Mouse (Mus musculus) layer of hippocampus, adult 11-12 months (tissue): Measurements from ENCODE around the gene Adprhl1.

Experiments used
- DNase-seq: peaks from one replicate; pipeline ENCODE4 v3.0.0; 2022; ENCODE audit warnings: low spot score

Adprhl1 gene

GRCm38 (mm10) chr8:13194818-13195217, 59.1 kb downstream of the Adprhl1 start:
- DNase-seq: no peak

DNA sequence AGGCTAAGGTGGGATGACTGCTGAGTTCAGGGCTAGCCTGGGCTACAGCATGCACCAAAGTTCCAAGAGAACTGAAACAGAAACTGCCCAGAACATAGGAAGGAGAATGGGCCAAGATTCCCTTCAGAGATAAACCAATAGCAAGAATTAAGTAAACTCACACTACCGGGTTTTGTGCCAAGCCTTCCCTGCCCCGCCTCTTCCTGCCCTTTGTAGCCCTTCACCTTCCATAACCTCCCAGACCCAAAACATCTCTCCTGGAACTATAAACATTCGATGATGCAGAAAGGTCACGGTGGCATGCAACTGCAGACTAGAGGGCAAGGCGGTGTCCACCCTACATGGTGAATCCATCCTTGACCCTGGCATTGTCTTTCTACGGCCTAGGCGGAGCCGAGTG, 63.7 kb downstream of the Adprhl1 start:
- DNase-seq: no peak

GRCm38 (mm10) chr8:13188857-13189256, 65.1 kb downstream of the Adprhl1 start:
- no peak for DNase-seq

DNA sequence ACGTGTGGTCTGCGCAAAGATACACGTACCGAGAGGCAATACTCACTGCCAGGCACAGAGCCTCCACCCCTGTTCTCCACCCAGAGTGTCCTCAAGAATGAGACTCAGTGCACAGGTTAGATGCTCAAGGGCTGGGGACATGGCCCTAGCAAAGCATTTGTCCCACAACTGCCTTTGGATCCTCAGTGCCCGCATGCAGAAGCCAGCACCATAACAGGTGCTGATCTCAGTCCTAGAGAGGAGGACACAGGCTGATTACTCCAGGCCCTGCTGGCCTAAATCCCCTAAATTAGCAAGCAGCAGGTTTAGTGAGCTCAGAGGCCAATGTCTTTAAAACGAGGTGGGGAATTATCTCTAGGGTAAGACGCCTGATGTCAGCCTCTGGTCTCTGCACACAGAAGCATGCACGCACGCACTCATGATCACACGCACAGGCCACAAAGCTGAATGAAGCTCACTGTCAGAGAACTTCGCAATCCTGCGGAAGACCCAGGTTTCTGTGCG, 65.9 kb downstream of the Adprhl1 start:
- DNase-seq: no peak

GRCm38 (mm10) chr8:13187638-13188037, 66.3 kb downstream of the Adprhl1 start:
- DNase-seq: no peak

DNA sequence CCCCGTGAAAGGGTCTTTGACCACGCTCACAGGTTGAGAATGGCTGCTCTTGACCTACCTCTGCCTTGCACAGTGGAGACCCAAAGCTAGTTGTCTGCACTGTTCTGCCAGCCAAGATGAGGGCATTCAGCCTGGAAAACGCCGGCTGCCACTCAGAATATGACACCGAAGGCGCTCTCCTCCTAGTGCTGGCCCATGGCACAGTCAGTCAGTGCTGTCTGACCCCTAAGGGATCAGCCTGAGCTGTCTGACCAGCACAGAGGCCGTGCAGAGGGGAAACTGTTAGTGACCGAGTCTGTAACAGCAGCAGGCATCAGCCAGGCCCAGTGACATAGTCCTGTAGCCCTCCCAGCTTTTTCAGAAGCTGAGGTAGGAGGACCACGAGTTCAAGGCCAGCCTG, 66.7 kb downstream of the Adprhl1 start:
- DNase-seq: no peak

- no peak for DNase-seq
These were observed 67.1 kb downstream of the Adprhl1 start for GRCm38 (mm10) chr8:13186819-13187218.

DNA sequence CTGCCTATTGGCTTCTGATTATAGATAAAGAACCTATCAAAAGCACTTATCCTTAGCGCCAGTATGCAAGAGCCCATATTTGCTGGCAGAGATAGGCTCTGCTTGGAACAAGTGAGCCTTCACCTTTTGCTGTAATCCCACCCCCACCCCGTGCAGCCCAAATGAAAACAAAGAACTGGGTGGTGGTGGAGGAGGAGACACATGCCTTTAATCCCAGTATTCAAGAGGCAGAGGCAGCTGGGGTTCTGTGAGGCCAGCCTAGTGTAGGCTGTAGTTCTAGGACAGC, 72.3 kb downstream of the Adprhl1 start:
- DNase-seq: no peak

DNA sequence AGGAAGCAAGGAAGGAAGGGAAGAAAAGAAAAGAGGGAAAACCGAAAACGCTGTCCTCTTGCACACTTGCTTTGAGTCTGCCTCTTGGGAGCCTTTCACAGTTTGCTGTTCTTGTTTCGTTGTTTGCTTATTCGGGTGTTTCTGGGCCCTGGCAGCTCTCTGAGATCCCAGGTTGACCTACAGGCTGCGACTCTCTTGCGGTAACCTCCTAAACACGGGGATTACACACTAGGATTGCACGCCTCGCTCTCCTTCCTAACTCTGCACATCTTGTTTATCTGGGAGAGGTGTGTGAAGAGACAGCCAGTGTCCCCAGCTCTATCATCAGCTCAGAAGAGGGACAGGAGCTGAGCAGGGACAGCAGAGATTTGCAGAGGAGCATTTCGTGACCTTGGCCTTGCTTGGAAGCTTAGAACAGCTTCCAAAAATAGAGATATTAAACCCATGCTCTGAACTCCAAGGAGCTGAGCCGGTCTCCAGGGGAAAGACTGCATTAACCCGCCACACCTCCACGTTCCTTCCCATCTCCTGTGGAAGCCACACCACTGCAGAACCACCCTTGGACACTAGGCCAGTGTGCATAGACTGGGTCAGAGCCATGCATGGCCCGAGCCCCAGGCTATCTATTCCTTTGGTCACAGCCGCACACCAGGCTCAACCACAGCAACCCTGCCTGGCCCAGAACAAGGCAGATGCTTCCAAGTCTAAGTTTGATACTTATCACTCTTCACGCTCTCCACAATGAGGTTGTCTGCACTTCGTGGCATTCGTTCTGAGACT, 72.9 kb downstream of the Adprhl1 start:
- no peak for DNase-seq

- no peak for DNase-seq
These were observed 73.6 kb downstream of the Adprhl1 start for GRCm38 (mm10) chr8:13180408-13180807.

- DNase-seq: no peak
These were observed 74.0 kb downstream of the Adprhl1 start for GRCm38 (mm10) chr8:13179948-13180347.

- no peak for DNase-seq
These were observed 74.5 kb downstream of the Adprhl1 start for GRCm38 (mm10) chr8:13179482-13179881.

DNA sequence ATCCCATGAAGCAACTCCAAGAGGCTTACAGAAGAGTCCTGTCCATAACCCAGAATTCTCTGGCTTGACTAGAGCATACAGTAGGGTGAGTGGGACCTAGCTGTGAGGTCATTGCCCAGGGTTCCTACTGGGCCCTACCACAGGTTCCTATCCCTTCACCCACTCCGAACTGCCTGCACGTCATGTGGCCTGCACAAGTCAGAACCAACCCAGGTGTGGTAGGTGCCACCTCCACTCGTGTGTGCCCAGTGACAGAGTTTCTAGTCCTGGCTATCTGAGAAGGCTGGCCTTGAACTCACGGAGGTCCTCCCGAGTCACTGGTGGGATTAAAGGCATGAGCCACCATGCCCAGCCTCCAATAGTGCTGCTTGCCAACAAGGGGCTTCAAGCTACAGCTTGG, 75.8 kb downstream of the Adprhl1 start:
- DNase-seq: no peak

DNA sequence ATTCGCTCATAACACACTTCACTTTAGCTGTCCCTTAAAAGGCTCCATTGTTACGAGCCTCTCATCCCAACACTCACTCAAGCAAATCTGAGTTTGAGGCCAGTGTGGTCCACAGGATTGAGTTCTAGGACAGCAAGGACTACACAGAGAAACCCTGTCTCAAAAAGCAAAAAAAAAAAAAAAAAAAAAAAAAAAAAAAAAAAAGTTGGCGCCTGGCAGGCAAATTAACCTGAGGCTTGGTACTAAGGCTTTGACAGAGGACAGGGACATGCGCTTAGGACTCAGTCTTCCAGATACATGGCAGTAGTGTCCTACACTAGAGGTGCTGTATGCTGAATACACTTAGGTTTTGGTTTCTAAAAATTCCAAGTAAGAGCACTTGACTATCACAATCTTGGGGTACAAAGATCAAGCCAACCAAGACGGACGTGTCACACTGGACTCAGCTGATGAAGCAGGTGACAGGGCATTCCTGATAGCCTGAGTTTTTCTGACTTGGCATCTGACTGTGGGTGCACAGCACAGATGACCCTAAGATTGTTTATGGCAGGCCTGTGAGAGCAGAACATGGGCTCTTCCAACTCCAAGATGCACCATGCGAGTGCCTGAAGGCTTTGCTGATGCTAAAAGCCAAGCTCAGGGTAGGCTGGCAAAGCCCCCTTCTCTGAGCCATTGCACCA, 76.6 kb downstream of the Adprhl1 start:
- no peak for DNase-seq

DNA sequence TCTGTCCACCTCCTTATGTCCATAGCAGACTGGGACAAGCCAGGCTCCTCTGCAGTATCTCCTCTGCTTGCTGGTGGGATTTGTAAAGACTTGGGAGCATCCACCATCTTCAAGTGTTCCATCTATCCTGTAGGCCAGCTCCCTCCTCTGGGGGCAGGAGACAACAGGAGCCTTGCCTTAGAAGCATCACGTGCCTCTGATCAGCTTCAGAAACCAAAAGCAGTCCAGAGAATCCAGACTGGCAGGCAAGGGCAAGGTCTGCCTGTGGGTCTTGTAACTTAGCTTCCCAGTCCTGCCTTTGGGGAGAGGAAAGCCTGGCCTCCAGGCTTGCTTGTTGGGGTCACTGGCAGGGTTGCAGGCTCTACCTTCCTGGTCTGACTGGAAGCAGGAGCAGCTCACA, 78.3 kb downstream of the Adprhl1 start:
- DNase-seq: no peak

GRCm38 (mm10) chr8:13174811-13175210, 79.2 kb downstream of the Adprhl1 start:
- DNase-seq: no peak

DNA sequence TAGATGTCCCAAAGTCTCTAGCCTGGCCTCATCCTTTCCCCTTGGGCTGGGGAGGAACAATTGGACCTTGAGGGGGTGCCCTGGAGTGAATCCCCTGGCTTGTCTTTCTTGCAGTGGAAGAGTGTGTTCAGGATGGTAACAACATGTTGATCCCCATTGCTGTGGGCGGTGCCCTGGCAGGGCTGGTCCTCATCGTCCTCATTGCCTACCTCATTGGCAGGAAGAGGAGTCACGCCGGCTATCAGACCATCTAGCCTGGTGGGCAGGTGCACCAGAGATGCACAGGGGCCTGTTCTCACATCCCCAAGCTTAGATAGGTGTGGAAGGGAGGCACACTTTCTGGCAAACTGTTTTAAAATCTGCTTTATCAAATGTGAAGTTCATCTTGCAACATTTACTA, 79.7 kb downstream of the Adprhl1 start:
- DNase-seq: no peak
